Mouse (Mus musculus) lung, embryonic 16.5 days (tissue): ENCODE data around the gene Lmf1. TPM values are rescaled to one million over a fixed set of nuclear protein-coding genes. Genes with fewer than 3 reads are reported as not detected.
A peak's percentile ranks its signal among the peaks of the same experiment; 100 is the strongest.

Experiments used
- ATAC-seq: fragments of 200-750 bp; cut with Nextera tagmentation; 2 replicates; pipeline ENCODE4 v1.8.0; 2017; ENCODE audit warnings: low read depth, mild to moderate bottlenecking, moderate library complexity
- H3K27ac ChIP-seq: fragments of 300-500 bp; sonication (generic); 2 replicates; pipeline ENCODE4 v1.5.1; 2014; ENCODE audit warnings: mild to moderate bottlenecking, control low read depth, low read length
- H3K27me3 ChIP-seq: fragments of 300-500 bp; sonication (generic); 2 replicates; pipeline ENCODE4 v1.6.1; 2014; ENCODE audit warnings: low read depth, low read length, mixed read lengths; ENCODE audit not compliant: control insufficient read depth, insufficient read depth
- H3K36me3 ChIP-seq: fragments of 300-500 bp; sonication (generic); 2 replicates; pipeline ENCODE4 v1.6.1; 2014; ENCODE audit warnings: low read length; ENCODE audit not compliant: control insufficient read depth, insufficient read depth
- H3K4me1 ChIP-seq: fragments of 300-500 bp; sonication (generic); replicated peaks from 2 replicates; pipeline ENCODE4 v1.6.1; 2014; ENCODE audit warnings: low read length, mixed read lengths; ENCODE audit not compliant: control insufficient read depth, insufficient read depth
- H3K4me2 ChIP-seq: fragments of 300-500 bp; sonication (generic); 2 replicates; pipeline ENCODE4 v1.6.1; 2014; ENCODE audit warnings: low read depth, low read length, control low read depth
- H3K4me3 ChIP-seq: fragments of 300-500 bp; sonication (generic); 2 replicates; pipeline ENCODE4 v1.5.1; 2014; ENCODE audit warnings: mild to moderate bottlenecking, low read length, control low read depth
- H3K9ac ChIP-seq: fragments of 300-500 bp; sonication (generic); 2 replicates; pipeline ENCODE4 v1.6.1; 2014; ENCODE audit warnings: low read length, control low read depth
- H3K9me3 ChIP-seq: fragments of 300-500 bp; sonication (generic); 2 replicates; pipeline ENCODE4 v1.6.1; 2016; ENCODE audit warnings: low read length; ENCODE audit not compliant: control insufficient read depth
- WGBS: fragments of 180-500 bp; shearing (Covaris S2); extraction: QIAGEN DNeasy Blood & Tissue Kit; methylation state at CpG from one replicate; pipeline ENCODE4 v1.1.7; 2014; 5-methylcytosine and 5-hydroxymethylcytosine counted together
- polyA plus RNA-seq: library from polyadenylated mRNA; unstranded; fragments of >200 nt; fragmentation: Nextera tagmentation; extraction: Ambion mirVana; gene quantifications from 2 replicates; pipeline ENCODE4 v1.2.1, GENCODE M21; 2015

Gene Lmf1
- polyA plus RNA-seq, 1 experiment from 2014 or later: 26.9 TPM

GRCm38 (mm10) chr17:25643517-25644294 lies 64.8 kb downstream of the Lmf1 start:
- Histone ChIP-seq H3K9me3 (no peaks in the 10 kb centered on the region), H3K36me3 (no peaks in the 10 kb centered on the region; the same call in 1 of the 2 replicates), H3K27me3 (no peaks in the 10 kb centered on the region), H3K4me1 (peaks cover 5% of the 10 kb centered on the region), H3K4me3 (no peak overlapping the region), H3K9ac (no peak overlapping the region), H3K4me2 (no peak overlapping the region), H3K27ac (no peak overlapping the region)
- WGBS: 55% methylated on average over 13 of the region's 13 CpGs
- ATAC-seq: peak; percentile 21; the same call in 1 of the 2 replicates

DNA sequence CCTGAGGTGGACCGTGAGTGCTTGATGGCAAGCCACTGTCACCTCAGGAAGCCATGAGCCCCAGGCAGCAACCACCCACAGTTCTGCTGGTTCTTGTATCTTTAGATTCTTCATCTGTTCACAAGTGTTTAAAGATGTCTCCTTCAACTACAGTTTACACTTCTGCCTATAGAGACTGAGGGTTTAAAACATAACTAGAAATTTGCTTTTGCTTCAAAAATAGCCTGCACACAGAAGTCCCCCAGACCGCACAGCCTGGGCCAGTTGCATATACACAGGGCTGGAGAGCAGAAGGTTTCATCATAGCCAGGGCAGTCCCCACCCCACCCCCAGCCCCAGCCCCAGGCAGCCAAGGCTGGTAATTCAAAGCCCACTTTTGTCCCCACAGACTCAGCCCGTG lies 65.9 kb downstream of the Lmf1 start:
- Histone ChIP-seq H3K4me3 (no peak overlapping the region), H3K4me1 (peaks cover 5% of the 10 kb centered on the region), H3K9ac (no peak overlapping the region), H3K9me3 (no peaks in the 10 kb centered on the region), H3K27ac (no peak overlapping the region), H3K36me3 (no peaks in the 10 kb centered on the region; the same call in 1 of the 2 replicates), H3K27me3 (no peaks in the 10 kb centered on the region), H3K4me2 (no peak overlapping the region)
- ATAC-seq: no peak
- whole genome bisulfite sequencing: 90% methylated on average over 3 of the region's 3 CpGs

- Histone ChIP-seq H3K27me3 (no peaks in the 10 kb centered on the region), H3K27ac (no peak overlapping the region), H3K4me3 (no peak overlapping the region), H3K9ac (no peak overlapping the region), H3K36me3 (no peaks in the 10 kb centered on the region; the same call in 1 of the 2 replicates), H3K4me2 (no peak overlapping the region), H3K9me3 (no peaks in the 10 kb centered on the region), H3K4me1 (peaks cover 5% of the 10 kb centered on the region)
- 88% methylated on average over 9 of the region's 9 CpGs for WGBS
- no peak for ATAC-seq
These were observed 66.8 kb downstream of the Lmf1 start for GRCm38 (mm10) chr17:25645661-25646060.

GRCm38 (mm10) chr17:25647901-25648300 lies 69.0 kb downstream of the Lmf1 start:
- Histone ChIP-seq H3K4me1 (peaks cover 5% of the 10 kb centered on the region), H3K4me2 (no peak overlapping the region), H3K9ac (no peak overlapping the region), H3K27ac (no peak overlapping the region), H3K4me3 (no peak overlapping the region), H3K9me3 (no peaks in the 10 kb centered on the region), H3K27me3 (no peaks in the 10 kb centered on the region), H3K36me3 (no peaks in the 10 kb centered on the region; the same call in 1 of the 2 replicates)
- no peak for ATAC-seq
- WGBS: 83% methylated on average over 10 of the region's 10 CpGs

DNA sequence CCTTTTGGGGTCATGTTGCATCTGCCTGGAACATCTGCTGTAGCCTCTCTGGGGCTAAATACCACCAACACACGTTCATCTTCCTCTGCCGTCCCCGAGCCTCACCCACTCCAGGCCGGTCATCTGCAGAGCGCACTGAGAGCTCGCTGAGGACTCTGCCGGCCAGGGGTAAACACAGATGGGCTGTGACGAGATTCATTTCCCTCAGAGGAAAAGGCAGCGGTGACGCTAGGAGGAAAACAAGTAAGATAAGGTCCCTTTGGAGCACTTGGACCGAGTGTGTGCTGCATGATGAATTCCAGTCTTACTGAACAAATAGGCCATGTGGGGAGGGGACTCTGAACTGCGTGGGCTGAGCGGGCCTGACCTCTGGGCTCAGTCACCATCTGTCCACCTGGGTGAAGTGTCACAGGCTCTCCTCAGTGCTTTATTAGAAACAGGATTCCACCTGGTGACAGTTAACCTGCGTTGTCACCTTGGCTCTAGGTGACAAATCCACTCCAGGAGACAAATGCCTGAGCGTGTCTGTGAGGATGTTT lies 69.9 kb downstream of the Lmf1 start:
- Histone ChIP-seq H3K4me1 (peaks cover 5% of the 10 kb centered on the region), H3K9ac (no peak overlapping the region), H3K27me3 (no peaks in the 10 kb centered on the region), H3K4me3 (no peak overlapping the region), H3K4me2 (no peak overlapping the region), H3K27ac (no peak overlapping the region), H3K36me3 (no peaks in the 10 kb centered on the region; the same call in 1 of the 2 replicates), H3K9me3 (no peaks in the 10 kb centered on the region)
- 36% methylated on average over 15 of the region's 15 CpGs for WGBS
- ATAC-seq: no peak

GRCm38 (mm10) chr17:25650726-25651125 lies 71.8 kb downstream of the Lmf1 start:
- no peak overlapping the region for H3K4me2 ChIP-seq
- H3K27me3 ChIP-seq: no peaks in the 10 kb centered on the region
- 83% methylated on average over 7 of the region's 7 CpGs for WGBS
- ATAC-seq: no peak
- no peaks in the 10 kb centered on the region for H3K9me3 ChIP-seq
- no peaks in the 10 kb centered on the region; the same call in 1 of the 2 replicates for H3K36me3 ChIP-seq
- no peaks in the 10 kb centered on the region for H3K4me1 ChIP-seq
- no peak overlapping the region for H3K9ac ChIP-seq
- no peak overlapping the region for H3K27ac ChIP-seq
- no peak overlapping the region for H3K4me3 ChIP-seq

- Histone ChIP-seq H3K27ac (no peak overlapping the region), H3K27me3 (no peaks in the 10 kb centered on the region), H3K36me3 (no peaks in the 10 kb centered on the region; the same call in 1 of the 2 replicates), H3K4me1 (no peaks in the 10 kb centered on the region; the same call in 1 of the 2 replicates), H3K4me2 (no peak overlapping the region), H3K9me3 (no peaks in the 10 kb centered on the region), H3K4me3 (no peak overlapping the region), H3K9ac (no peak overlapping the region)
- 82% methylated on average over 8 of the region's 8 CpGs for WGBS
- no peak for ATAC-seq
These were observed 73.4 kb downstream of the Lmf1 start for GRCm38 (mm10) chr17:25652272-25652671.

DNA sequence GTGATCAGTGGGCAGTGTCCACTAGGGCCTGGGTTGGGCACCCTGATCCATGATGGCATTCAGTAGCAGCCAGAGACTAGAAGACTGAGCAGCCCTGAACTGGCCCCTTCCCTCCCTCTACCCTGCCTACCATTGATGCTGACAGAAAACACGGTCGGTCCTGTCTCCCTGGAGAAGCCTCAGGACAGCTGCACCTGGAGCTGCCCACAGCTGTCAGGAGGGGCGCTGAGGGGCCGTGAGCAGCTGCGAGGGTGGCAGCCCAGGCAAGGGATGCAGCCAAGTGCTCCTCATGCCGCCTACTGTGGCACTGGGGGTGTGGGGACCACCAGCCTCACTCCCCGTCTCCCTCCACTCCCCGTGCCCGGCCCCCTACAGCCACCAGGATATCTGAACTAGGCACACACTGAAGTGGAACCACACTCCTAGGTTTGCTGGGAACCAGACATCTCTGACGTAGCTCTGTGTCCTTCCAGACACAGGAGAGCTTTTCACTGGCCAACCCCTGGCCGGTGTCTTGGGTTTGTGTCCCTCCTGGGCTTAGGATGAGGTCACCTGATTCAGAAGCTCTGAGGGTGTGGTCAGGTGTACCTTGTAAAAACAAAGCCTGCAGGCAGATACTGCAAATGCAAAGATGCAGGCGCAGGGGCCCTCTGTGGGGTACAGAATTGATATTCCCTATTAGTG lies 77.4 kb downstream of the Lmf1 start:
- no peaks in the 10 kb centered on the region; the same call in 1 of the 2 replicates for H3K4me1 ChIP-seq
- no peak; the same call in 1 of the 2 replicates for ATAC-seq
- H3K4me2 ChIP-seq: no peak overlapping the region
- no peaks in the 10 kb centered on the region for H3K27me3 ChIP-seq
- no peak overlapping the region for H3K4me3 ChIP-seq
- WGBS: 51% methylated on average over 12 of the region's 12 CpGs
- H3K9ac ChIP-seq: no peak overlapping the region
- H3K36me3 ChIP-seq: no peaks in the 10 kb centered on the region
- H3K27ac ChIP-seq: no peak overlapping the region
- no peaks in the 10 kb centered on the region for H3K9me3 ChIP-seq

GRCm38 (mm10) chr17:25656826-25657189 lies 77.9 kb downstream of the Lmf1 start:
- no peak overlapping the region for H3K27ac ChIP-seq
- no peak overlapping the region for H3K4me2 ChIP-seq
- WGBS: 12% methylated on average over 3 of the region's 3 CpGs
- H3K4me1 ChIP-seq: no peaks in the 10 kb centered on the region; the same call in 1 of the 2 replicates
- H3K36me3 ChIP-seq: no peaks in the 10 kb centered on the region
- H3K27me3 ChIP-seq: no peaks in the 10 kb centered on the region
- no peak overlapping the region for H3K9ac ChIP-seq
- peak; percentile 43 for ATAC-seq
- H3K4me3 ChIP-seq: no peak overlapping the region
- no peaks in the 10 kb centered on the region for H3K9me3 ChIP-seq
